Mouse (Mus musculus): ENCODE results near the gene Arntl. TPM values are rescaled to one million over a fixed set of nuclear protein-coding genes. Genes with fewer than 3 reads are reported as not detected.

The Arntl gene
- polyA plus RNA-seq (2015; fragmentation: Nextera tagmentation; extraction: Ambion mirVana), result 9.7 and 10.5 TPM in 2 replicates

DNA sequence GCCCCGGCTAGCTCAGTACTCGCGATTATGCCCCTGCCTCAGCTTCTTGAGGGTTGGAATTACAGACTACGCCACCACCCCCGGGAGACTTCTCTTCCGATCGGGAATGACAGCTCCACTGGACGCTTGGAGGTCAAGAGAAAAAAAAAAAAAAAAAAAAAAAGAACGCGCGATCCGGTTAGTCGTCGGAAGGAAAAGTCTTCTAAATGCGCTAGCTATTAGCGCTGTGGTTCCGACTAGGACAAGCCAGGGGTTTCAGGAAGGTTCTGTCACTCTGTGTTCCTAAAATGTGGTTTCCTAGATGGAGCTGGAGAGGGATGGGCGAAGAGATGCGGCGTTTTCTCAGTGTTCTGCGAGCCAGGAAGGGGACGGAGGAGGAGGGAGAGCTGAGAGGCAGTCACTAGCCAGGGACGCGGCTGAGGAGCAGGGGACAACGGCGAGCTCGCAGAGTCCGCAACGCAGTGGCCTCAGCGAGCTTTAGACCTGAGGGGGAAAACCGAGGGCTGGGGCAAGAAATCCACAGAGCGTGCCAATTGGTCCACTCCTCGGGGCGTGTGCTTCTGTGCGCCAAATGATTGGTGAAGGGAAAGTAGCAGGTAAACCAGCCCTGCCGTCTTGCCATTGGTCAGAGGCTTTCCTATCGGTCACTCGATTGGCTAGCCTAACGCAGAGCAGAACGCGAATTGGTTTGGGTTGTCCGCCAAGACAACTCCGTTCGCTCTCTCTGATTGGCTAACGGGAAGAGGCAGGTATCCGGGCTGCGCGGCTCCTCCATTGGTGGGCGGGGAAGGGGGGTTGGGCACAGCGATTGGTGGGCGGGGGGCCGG lies at the start of gene Arntl:
Gene Arntl, plus strand, starts transcription at position 822 of the 827 bp plus-strand sequence.
- peak within 1 kb of the TSS; percentile 72 for H3K4me2 ChIP-seq (replicated peaks; ENCODE audit: low read depth, low read length)
- H3K4me1 ChIP-seq (ENCODE audit: insufficient read depth, low read length), result peaks cover 16% of the 10 kb centered on the region
- peak within 1 kb of the TSS; percentile 77 for H3K4me3 ChIP-seq (ENCODE audit: low read length)
- peak; percentile 99 for ATAC-seq (ENCODE audit: low FRiP score, low TSS enrichment)
- peak within 1 kb of the TSS; percentile 81 for H3K27ac ChIP-seq (ENCODE audit: low read length)
- peaks cover 27% of the 10 kb centered on the region for H3K27me3 ChIP-seq (ENCODE audit: insufficient read depth, low read length)
- WGBS, result under 1% methylated on average over 51 of the region's 52 CpGs
- no peaks in the 10 kb centered on the region for H3K9me3 ChIP-seq (ENCODE audit: low read length)
- H3K9ac ChIP-seq (replicated peaks; ENCODE audit: low read length), result peak within 1 kb of the TSS; percentile 75
- no peaks in the 10 kb centered on the region for H3K36me3 ChIP-seq (ENCODE audit: insufficient read depth, low read length)

DNA sequence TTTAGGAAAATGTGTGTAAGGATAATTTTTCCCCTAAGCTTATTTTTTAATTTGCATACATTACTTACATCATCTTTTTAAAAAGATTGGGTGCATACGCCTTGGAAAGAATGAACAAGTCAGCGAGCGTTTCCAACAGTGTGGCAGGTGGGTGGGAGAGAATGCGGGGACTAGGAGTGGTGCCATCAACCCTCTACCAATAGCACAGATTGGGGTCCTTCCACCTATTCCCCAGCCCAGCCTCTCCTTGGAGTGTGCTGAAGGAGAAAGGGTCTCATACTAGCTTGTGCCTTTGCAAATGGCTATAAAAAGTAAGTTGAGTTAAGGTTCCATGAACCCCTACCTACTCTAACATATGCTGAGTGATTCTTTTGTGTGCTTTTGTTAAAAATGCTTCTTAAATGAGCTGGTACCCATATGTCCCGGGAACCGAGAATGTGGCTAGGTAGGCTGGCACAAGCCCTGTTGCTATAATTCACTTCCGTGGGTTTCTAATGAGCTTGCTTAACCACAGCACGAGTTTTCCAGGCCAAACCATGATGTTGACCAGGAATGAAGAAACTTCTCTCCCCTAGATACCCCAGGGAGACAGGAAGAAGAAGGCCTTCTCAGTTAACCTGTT lies 46.1 kb upstream of the Arntl start:
- Histone ChIP-seq H3K4me2 (replicated peaks; ENCODE audit: low read depth, low read length) (no peak overlapping the region), H3K9ac (replicated peaks; ENCODE audit: low read length) (no peak overlapping the region), H3K27me3 (ENCODE audit: insufficient read depth, low read length) (no peaks in the 10 kb centered on the region), H3K4me1 (ENCODE audit: insufficient read depth, low read length) (no peaks in the 10 kb centered on the region), H3K4me3 (ENCODE audit: low read length) (no peak overlapping the region), H3K36me3 (ENCODE audit: insufficient read depth, low read length) (no peaks in the 10 kb centered on the region), H3K9me3 (ENCODE audit: low read length) (no peaks in the 10 kb centered on the region), H3K27ac (ENCODE audit: low read length) (no peak overlapping the region)
- no peak for ATAC-seq (ENCODE audit: low FRiP score, low TSS enrichment)
- 88% methylated on average over 8 of the region's 8 CpGs for WGBS

DNA sequence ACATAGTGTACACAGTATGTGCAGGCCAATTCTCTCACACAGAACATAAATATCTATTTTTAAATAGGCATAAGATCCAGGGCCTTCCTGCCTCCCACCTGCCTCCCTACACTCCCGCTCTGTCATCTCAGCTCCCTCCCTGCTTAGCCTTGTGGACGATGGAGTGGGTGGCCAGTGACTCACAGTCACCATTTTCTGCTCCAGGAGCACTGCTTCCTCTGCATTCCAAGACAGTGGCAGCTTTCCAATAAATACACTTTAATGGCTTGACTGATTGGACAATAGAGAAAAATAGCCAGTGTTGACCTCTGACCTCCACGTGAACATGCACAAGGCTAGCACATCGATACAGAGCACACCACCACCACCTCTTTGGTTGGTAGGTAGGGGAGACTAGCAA lies 42.5 kb upstream of the Arntl start:
- Histone ChIP-seq H3K27ac (ENCODE audit: low read length) (no peak overlapping the region), H3K36me3 (ENCODE audit: insufficient read depth, low read length) (no peaks in the 10 kb centered on the region), H3K4me1 (ENCODE audit: insufficient read depth, low read length) (no peaks in the 10 kb centered on the region), H3K27me3 (ENCODE audit: insufficient read depth, low read length) (no peaks in the 10 kb centered on the region), H3K9ac (replicated peaks; ENCODE audit: low read length) (no peak overlapping the region), H3K4me2 (replicated peaks; ENCODE audit: low read depth, low read length) (no peak overlapping the region), H3K9me3 (ENCODE audit: low read length) (no peaks in the 10 kb centered on the region), H3K4me3 (ENCODE audit: low read length) (no peak overlapping the region)
- 47% methylated on average over 4 of the region's 4 CpGs for WGBS
- no peak for ATAC-seq (ENCODE audit: low FRiP score, low TSS enrichment)

DNA sequence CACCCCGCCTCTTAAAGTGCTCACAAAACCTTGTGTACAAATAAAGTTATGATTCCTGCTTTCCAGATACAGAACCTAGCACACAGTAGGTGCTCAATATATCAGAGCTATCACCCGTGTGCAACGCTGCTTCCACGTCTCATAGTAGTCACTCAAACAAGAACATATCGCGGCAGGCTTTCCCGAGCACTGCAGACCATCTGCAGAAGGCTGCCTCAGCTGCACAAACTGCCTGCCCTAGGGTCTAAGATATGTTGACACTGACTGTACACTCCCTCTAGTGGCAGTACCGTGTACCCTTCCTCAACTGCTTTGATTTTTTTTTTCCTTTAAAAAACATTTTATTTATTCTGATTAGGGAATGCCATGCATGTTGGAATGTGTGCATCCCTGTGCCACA lies 40.2 kb upstream of the Arntl start:
- no peaks in the 10 kb centered on the region for H3K27me3 ChIP-seq (ENCODE audit: insufficient read depth, low read length)
- ATAC-seq (ENCODE audit: low FRiP score, low TSS enrichment), result peak; percentile 27; the same call in 1 of the 2 replicates

DNA sequence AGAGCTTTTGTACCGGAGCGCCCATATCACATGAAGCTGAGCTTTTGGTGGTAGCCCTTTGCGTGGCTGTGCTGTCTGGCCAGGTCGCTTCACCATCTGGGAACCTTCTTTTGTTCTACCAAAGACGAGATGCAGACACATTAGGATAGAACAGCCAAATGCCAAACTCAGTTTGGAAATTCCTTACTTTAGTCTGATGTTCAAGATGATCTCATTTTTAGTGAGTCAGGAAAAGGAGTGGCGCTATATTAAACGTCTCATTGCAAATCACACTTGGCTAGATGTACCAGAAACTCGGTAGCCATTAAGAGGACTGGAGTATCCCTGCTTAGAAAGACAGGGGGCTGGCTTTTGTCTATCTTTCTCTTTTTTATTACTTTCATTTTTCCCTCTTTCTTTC lies 38.7 kb upstream of the Arntl start:
- Histone ChIP-seq H3K9ac (replicated peaks; ENCODE audit: low read length) (no peak overlapping the region), H3K27ac (ENCODE audit: low read length) (no peak overlapping the region), H3K4me1 (ENCODE audit: insufficient read depth, low read length) (no peaks in the 10 kb centered on the region; the same call in 1 of the 2 replicates), H3K4me2 (replicated peaks; ENCODE audit: low read depth, low read length) (no peak overlapping the region), H3K9me3 (ENCODE audit: low read length) (no peaks in the 10 kb centered on the region), H3K4me3 (ENCODE audit: low read length) (no peak overlapping the region), H3K36me3 (ENCODE audit: insufficient read depth, low read length) (no peaks in the 10 kb centered on the region), H3K27me3 (ENCODE audit: insufficient read depth, low read length) (no peaks in the 10 kb centered on the region)
- ATAC-seq (ENCODE audit: low FRiP score, low TSS enrichment), result no peak
- 78% methylated on average over 8 of the region's 8 CpGs for WGBS

More for the DNA sequence above, 40.2 kb upstream of the Arntl start:
- Histone ChIP-seq H3K27ac (ENCODE audit: low read length) (no peak overlapping the region), H3K9me3 (ENCODE audit: low read length) (no peaks in the 10 kb centered on the region), H3K4me3 (ENCODE audit: low read length) (no peak overlapping the region), H3K4me2 (replicated peaks; ENCODE audit: low read depth, low read length) (no peak overlapping the region), H3K9ac (replicated peaks; ENCODE audit: low read length) (no peak overlapping the region), H3K36me3 (ENCODE audit: insufficient read depth, low read length) (no peaks in the 10 kb centered on the region), H3K4me1 (ENCODE audit: insufficient read depth, low read length) (no peaks in the 10 kb centered on the region)
- 40% methylated on average over 8 of the region's 8 CpGs for WGBS

DNA sequence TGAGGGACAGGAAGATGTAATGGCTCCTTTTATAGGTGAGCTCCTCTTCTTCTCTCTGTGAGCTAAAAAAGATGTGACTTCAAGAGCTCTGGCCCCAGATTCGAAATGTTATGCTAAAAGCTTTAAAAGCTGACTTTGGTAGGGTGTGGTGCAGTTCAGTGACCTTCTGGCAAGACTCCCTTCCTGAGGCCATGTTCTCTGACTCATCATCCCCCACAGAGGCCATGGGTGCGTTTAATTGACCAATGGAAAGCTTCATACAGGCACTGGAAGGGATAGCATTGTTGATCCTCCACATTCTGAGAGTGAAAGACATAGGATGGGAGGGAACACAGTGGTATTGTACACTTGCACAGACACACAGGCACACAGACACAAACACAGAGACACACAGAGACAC lies 34.8 kb upstream of the Arntl start:
- Histone ChIP-seq H3K4me3 (ENCODE audit: low read length) (no peak overlapping the region), H3K9me3 (ENCODE audit: low read length) (no peaks in the 10 kb centered on the region), H3K9ac (replicated peaks; ENCODE audit: low read length) (no peak overlapping the region), H3K36me3 (ENCODE audit: insufficient read depth, low read length) (no peaks in the 10 kb centered on the region), H3K4me1 (ENCODE audit: insufficient read depth, low read length) (no peaks in the 10 kb centered on the region; the same call in 1 of the 2 replicates), H3K4me2 (replicated peaks; ENCODE audit: low read depth, low read length) (no peak overlapping the region), H3K27me3 (ENCODE audit: insufficient read depth, low read length) (no peaks in the 10 kb centered on the region), H3K27ac (ENCODE audit: low read length) (no peak overlapping the region)
- WGBS, result 44% methylated on average over 2 of the region's 2 CpGs
- no peak for ATAC-seq (ENCODE audit: low FRiP score, low TSS enrichment)

DNA sequence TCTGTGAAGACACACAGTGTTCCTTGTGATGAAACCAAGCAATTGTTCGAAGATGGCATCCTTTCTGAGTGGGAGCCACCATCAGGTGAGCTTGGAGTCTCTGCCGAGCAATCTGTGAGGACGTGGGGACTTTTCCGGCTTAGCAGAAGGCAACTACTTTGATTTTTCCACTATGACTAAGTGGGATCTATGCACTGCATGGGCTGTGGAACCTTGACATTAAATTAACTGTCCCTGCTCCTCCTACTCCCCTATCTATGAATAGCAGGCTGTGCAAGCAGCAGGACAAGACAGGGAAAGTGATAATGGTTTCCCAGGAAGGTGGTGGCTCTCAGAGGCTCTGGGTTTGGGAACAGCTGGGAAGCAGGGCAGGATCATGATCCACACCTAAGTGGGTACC lies 31.8 kb upstream of the Arntl start:
- Histone ChIP-seq H3K4me1 (ENCODE audit: insufficient read depth, low read length) (no peaks in the 10 kb centered on the region; the same call in 1 of the 2 replicates), H3K9me3 (ENCODE audit: low read length) (no peaks in the 10 kb centered on the region), H3K4me3 (ENCODE audit: low read length) (no peak overlapping the region), H3K4me2 (replicated peaks; ENCODE audit: low read depth, low read length) (no peak overlapping the region), H3K9ac (replicated peaks; ENCODE audit: low read length) (no peak overlapping the region), H3K36me3 (ENCODE audit: insufficient read depth, low read length) (no peaks in the 10 kb centered on the region), H3K27ac (ENCODE audit: low read length) (no peak overlapping the region), H3K27me3 (ENCODE audit: insufficient read depth, low read length) (no peaks in the 10 kb centered on the region)
- 80% methylated on average over 4 of the region's 4 CpGs for WGBS
- ATAC-seq (ENCODE audit: low FRiP score, low TSS enrichment), result no peak

DNA sequence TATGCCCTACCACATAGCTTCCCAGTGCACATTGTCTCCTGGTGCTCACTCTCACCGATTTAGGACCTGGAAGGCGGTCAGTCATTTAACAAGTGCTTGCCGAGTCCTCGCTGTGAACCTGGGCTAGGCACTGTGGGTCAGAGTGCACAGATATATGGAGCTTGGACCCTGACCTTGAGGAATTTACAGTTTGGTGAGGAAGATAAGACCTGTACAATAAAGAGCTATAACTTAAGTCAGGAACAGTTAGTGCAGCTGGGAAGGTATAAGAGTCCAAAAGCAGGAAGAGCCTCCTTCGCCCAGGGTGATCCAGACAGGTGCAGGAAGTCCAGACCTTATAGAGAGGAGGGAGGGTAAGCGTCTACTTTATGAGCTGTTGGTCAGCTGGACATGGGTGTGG lies 29.2 kb upstream of the Arntl start:
- WGBS, result 80% methylated on average over 6 of the region's 6 CpGs
- ATAC-seq (ENCODE audit: low FRiP score, low TSS enrichment), result no peak
- H3K27ac ChIP-seq (ENCODE audit: low read length), result no peak overlapping the region
- H3K36me3 ChIP-seq (ENCODE audit: insufficient read depth, low read length), result no peaks in the 10 kb centered on the region
- no peak overlapping the region for H3K9ac ChIP-seq (replicated peaks; ENCODE audit: low read length)
- H3K27me3 ChIP-seq (ENCODE audit: insufficient read depth, low read length), result no peaks in the 10 kb centered on the region
- H3K4me2 ChIP-seq (replicated peaks; ENCODE audit: low read depth, low read length), result no peak overlapping the region
- no peaks in the 10 kb centered on the region for H3K4me1 ChIP-seq (ENCODE audit: insufficient read depth, low read length)
- H3K4me3 ChIP-seq (ENCODE audit: low read length), result no peak overlapping the region
- no peaks in the 10 kb centered on the region for H3K9me3 ChIP-seq (ENCODE audit: low read length)

DNA sequence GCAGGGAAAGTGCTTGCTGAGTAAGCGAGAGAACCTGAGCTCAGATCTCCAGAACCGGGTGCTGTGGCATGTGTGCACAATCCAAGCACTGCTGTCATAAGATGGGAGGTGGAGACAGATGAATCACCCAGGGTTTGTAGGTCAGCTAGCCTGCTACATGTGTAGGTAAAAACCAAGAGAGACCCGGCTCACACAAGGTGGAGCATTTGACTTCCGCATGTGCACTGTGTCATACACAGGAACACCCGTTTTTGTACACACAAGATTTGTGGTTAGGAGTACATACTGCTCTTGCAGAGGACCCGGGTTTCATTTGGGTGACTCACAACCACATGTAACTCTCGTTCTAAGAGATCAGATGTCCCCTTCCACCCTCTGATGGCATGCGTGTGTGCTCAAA lies 23.5 kb upstream of the Arntl start:
- no peak overlapping the region for H3K4me3 ChIP-seq (ENCODE audit: low read length)
- H3K4me1 ChIP-seq (ENCODE audit: insufficient read depth, low read length), result peaks cover 3% of the 10 kb centered on the region; the same call in 1 of the 2 replicates
- H3K27me3 ChIP-seq (ENCODE audit: insufficient read depth, low read length), result no peaks in the 10 kb centered on the region
- H3K9ac ChIP-seq (replicated peaks; ENCODE audit: low read length), result no peak overlapping the region
- no peak overlapping the region for H3K4me2 ChIP-seq (replicated peaks; ENCODE audit: low read depth, low read length)
- no peak for ATAC-seq (ENCODE audit: low FRiP score, low TSS enrichment)
- H3K9me3 ChIP-seq (ENCODE audit: low read length), result no peaks in the 10 kb centered on the region
- WGBS, result 87% methylated on average over 8 of the region's 8 CpGs
- H3K36me3 ChIP-seq (ENCODE audit: insufficient read depth, low read length), result no peaks in the 10 kb centered on the region
- no peak overlapping the region for H3K27ac ChIP-seq (ENCODE audit: low read length)

DNA sequence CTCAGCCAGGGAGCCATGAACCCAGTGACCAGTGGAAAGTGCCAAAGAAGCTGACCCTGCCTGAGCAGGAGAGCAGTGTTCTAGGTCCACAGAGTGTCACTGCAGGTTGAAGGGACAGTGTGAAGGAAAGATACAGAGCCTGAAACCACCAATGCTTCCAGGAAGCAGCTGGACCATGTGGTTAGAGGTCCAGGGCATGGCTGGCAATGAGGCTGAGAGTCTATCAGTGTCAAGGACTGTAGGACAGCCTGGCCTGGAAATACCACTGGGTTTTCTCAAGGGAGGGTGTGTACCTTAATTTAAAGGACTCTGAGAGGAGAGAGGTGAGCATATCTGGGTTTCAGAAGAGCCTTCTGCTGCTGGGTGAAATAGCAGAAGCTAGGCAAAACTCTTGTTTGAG lies 22.2 kb upstream of the Arntl start:
- Histone ChIP-seq H3K27me3 (ENCODE audit: insufficient read depth, low read length) (no peaks in the 10 kb centered on the region), H3K36me3 (ENCODE audit: insufficient read depth, low read length) (no peaks in the 10 kb centered on the region), H3K27ac (ENCODE audit: low read length) (no peak overlapping the region), H3K9ac (replicated peaks; ENCODE audit: low read length) (no peak overlapping the region), H3K4me3 (ENCODE audit: low read length) (no peak overlapping the region), H3K4me1 (ENCODE audit: insufficient read depth, low read length) (peaks cover 3% of the 10 kb centered on the region; the same call in 1 of the 2 replicates), H3K9me3 (ENCODE audit: low read length) (no peaks in the 10 kb centered on the region), H3K4me2 (replicated peaks; ENCODE audit: low read depth, low read length) (no peak overlapping the region)
- ATAC-seq (ENCODE audit: low FRiP score, low TSS enrichment), result no peak

Measured in kidney, embryonic 16.5 days (tissue).